Mouse (Mus musculus) forebrain, embryonic 13.5 days (tissue): Measurements from ENCODE around the gene Ccdc117. TPM values are rescaled to one million over a fixed set of nuclear protein-coding genes. Genes with fewer than 3 reads are reported as not detected.

Experiments
- ATAC-seq: fragments of 200-750 bp; cut with Nextera tagmentation; 2 replicates; pipeline ENCODE4 v1.8.0; 2017
- H3K27ac ChIP-seq: fragments of 300-500 bp; sonication (generic); 2 replicates; pipeline ENCODE4 v1.5.1; 2015; ENCODE audit warnings: inconsistent platforms, mild to moderate bottlenecking, moderate library complexity
- H3K27me3 ChIP-seq: fragments of 300-500 bp; sonication (generic); 2 replicates; pipeline ENCODE4 v1.6.1; 2015; ENCODE audit warnings: mild to moderate bottlenecking, inconsistent platforms
- H3K36me3 ChIP-seq: fragments of 300-500 bp; sonication (generic); 2 replicates; pipeline ENCODE4 v1.6.1; 2015; ENCODE audit warnings: mild to moderate bottlenecking, inconsistent platforms; ENCODE audit not compliant: poor library complexity, severe bottlenecking
- H3K4me1 ChIP-seq: fragments of 300-500 bp; sonication (generic); 2 replicates; pipeline ENCODE4 v1.6.1; 2015; ENCODE audit warnings: inconsistent platforms
- H3K4me2 ChIP-seq: fragments of 300-500 bp; sonication (generic); 2 replicates; pipeline ENCODE4 v1.6.1; 2015; ENCODE audit warnings: inconsistent platforms, mild to moderate bottlenecking, moderate library complexity
- H3K4me3 ChIP-seq: fragments of 300-500 bp; sonication (generic); 2 replicates; pipeline ENCODE4 v1.5.1; 2015; ENCODE audit warnings: mild to moderate bottlenecking, inconsistent platforms
- H3K9ac ChIP-seq: fragments of 300-500 bp; sonication (generic); 2 replicates; pipeline ENCODE4 v1.6.1; 2015; ENCODE audit warnings: mild to moderate bottlenecking, inconsistent platforms
- H3K9me3 ChIP-seq: fragments of 300-500 bp; sonication (generic); replicated peaks from 2 replicates; pipeline ENCODE4 v1.6.1; 2016; ENCODE audit warnings: inconsistent platforms
- WGBS: fragments of 180-500 bp; shearing (Covaris S2); methylation state at CpG from one replicate; pipeline ENCODE4 v1.1.7; 2015; 5-methylcytosine and 5-hydroxymethylcytosine counted together
- polyA plus RNA-seq: library from polyadenylated mRNA; unstranded; fragments of >200 nt; fragmentation: Nextera tagmentation; extraction: Ambion mirVana; gene quantifications from 2 replicates; pipeline ENCODE4 v1.2.1, GENCODE M21; 2015

Gene Ccdc117
- polyA plus RNA-seq, 1 experiment from 2014 or later = 15.1 TPM

DNA sequence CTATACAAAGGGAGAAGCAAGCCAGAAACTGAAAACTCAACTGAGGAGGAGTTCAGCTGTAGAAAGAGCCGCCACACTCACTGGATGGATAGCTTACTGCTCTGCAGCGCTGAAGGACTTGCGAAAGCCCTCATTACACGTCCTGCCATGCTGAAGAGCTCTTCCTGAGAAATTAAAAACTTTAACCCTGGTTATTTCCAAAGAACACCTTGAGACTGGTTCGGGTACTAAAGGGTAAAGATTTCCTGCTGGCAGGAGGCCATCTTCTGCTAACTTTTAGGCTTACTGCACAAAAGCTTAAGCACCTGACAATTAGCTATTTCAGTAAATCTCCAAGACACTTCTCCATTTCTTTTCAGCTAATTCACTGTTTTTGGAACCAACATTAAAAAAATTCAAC is 11.8 kb downstream of the Ccdc117 start:
- Histone ChIP-seq H3K27me3 (no peaks in the 10 kb centered on the region), H3K4me3 (no peak overlapping the region), H3K9ac (no peak overlapping the region), H3K9me3 (no peaks in the 10 kb centered on the region), H3K4me2 (no peak overlapping the region), H3K27ac (no peak overlapping the region), H3K36me3 (peaks cover 93% of the 10 kb centered on the region), H3K4me1 (no peaks in the 10 kb centered on the region)
- 73% methylated on average over 5 of the region's 5 CpGs for WGBS
- no peak for ATAC-seq

GRCm38 (mm10) chr11:5528841-5529240 is 13.1 kb downstream of the Ccdc117 start:
- H3K4me1 ChIP-seq = no peaks in the 10 kb centered on the region
- H3K9ac ChIP-seq = no peak overlapping the region
- H3K4me3 ChIP-seq = no peak overlapping the region
- peaks cover 93% of the 10 kb centered on the region for H3K36me3 ChIP-seq
- H3K9me3 ChIP-seq = no peaks in the 10 kb centered on the region
- no peaks in the 10 kb centered on the region for H3K27me3 ChIP-seq
- 67% methylated on average over 5 of the region's 5 CpGs for WGBS
- ATAC-seq = no peak
- H3K4me2 ChIP-seq = no peak overlapping the region
- H3K27ac ChIP-seq = no peak overlapping the region

GRCm38 (mm10) chr11:5527865-5528523 is 14.0 kb downstream of the Ccdc117 start:
- no peak overlapping the region for H3K9ac ChIP-seq
- 81% methylated on average over 5 of the region's 5 CpGs for WGBS
- no peak overlapping the region for H3K4me2 ChIP-seq
- H3K4me3 ChIP-seq = no peak overlapping the region
- H3K27me3 ChIP-seq = no peaks in the 10 kb centered on the region
- peaks cover 3% of the 10 kb centered on the region; the same call in 1 of the 2 replicates for H3K4me1 ChIP-seq
- no peak for ATAC-seq
- no peak overlapping the region for H3K27ac ChIP-seq
- peaks cover 93% of the 10 kb centered on the region for H3K36me3 ChIP-seq
- no peaks in the 10 kb centered on the region for H3K9me3 ChIP-seq

DNA sequence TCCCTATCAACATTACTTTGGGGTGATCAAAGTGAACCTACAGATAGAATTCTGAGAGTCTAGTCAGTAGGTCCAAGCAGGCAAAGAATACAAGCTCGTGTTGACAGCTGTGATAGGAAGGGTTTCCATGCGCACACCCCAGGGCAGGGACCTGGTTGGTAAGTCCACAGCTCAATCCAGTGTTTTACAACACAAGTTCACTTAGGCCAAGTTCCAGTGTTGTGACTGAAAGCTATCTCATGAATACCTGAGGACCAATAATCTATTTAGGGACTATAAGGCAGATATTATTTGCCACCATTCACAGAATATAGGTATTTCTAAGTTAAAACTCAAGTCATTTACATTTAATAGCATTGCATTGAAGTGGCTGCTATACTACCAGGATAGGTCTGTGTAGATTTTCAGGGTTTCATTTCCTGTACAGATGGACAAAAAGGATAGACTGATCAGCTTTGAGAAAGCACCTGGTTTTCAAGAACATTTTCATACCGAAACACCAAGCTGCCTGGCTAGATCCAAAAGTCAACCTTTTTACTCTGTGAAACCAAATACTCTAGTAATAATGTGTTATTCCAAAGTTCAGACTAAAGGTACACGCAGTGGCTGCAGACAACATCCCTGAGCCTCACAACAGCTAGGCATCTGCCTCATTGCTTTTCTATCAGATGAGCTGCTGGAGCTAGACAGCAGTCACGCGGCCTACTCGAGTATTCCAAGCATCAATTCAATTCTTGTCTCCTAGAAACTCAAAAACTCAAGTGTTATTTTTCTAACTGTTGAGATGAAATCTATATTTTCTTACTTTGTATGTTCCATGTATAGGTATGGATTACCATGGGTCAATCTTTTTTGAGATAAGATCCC is 15.2 kb downstream of the Ccdc117 start:
- H3K4me2 ChIP-seq = no peak overlapping the region
- ATAC-seq = no peak

GRCm38 (mm10) chr11:5525418-5525817 is 16.6 kb downstream of the Ccdc117 start:
- ATAC-seq = no peak
- H3K9me3 ChIP-seq = no peaks in the 10 kb centered on the region
- peaks cover 17% of the 10 kb centered on the region for H3K4me1 ChIP-seq
- peaks cover 70% of the 10 kb centered on the region for H3K36me3 ChIP-seq
- no peak overlapping the region for H3K4me2 ChIP-seq
- WGBS = 88% methylated on average over 4 of the region's 4 CpGs
- H3K4me3 ChIP-seq = no peak overlapping the region
- H3K9ac ChIP-seq = no peak overlapping the region
- H3K27me3 ChIP-seq = no peaks in the 10 kb centered on the region
- H3K27ac ChIP-seq = no peak overlapping the region

More for the DNA sequence above, 15.2 kb downstream of the Ccdc117 start:
- Histone ChIP-seq H3K9me3 (no peaks in the 10 kb centered on the region), H3K36me3 (peaks cover 83% of the 10 kb centered on the region), H3K27me3 (no peaks in the 10 kb centered on the region), H3K9ac (no peak overlapping the region), H3K27ac (no peak overlapping the region), H3K4me1 (peaks cover 15% of the 10 kb centered on the region), H3K4me3 (no peak overlapping the region)
- 93% methylated on average over 7 of the region's 7 CpGs for WGBS

DNA sequence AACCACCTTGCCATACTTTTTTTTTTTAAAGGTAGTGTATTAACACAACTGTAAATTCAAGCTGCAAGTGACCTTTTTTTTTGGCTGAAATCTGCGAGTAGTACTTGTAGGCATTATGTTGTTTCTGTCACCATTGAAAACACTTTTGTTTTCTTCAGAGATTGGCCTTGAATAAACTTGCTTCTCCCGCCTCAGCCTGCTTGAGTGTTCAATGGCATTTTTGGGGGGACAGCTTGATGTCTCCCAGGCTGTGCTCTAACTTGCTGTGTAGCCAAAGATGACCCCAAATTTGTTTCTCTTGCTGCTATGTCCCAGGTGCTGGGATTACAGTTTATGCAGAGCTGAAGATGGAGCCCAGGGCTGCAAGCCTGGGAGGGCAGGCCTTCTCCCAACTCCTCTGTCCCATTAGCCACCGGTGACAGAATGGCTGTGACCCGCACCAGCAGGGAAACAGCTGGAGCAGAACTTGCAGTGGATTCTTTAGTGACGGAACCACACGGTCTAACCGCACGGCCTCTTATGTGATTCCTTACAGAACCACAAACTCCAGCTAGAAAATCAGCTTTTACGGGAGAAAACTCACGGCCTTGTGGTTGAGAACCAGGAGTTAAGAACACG is 19.1 kb downstream of the Ccdc117 start:
- Histone ChIP-seq H3K36me3 (peaks cover 49% of the 10 kb centered on the region), H3K4me2 (peak overlapping the region; percentile 76), H3K9ac (peak overlapping the region; percentile 95; the same call in 1 of the 2 replicates), H3K27me3 (no peaks in the 10 kb centered on the region), H3K4me3 (0 out of 2 replicates have a peak overlapping the region, but pooled peaks have one; percentile 86), H3K4me1 (peaks cover 22% of the 10 kb centered on the region), H3K9me3 (no peaks in the 10 kb centered on the region), H3K27ac (no peak overlapping the region)
- WGBS = 90% methylated on average over 11 of the region's 11 CpGs
- no peak for ATAC-seq

GRCm38 (mm10) chr11:5521516-5522291 is 20.3 kb downstream of the Ccdc117 start:
- H3K4me1 ChIP-seq = peaks cover 22% of the 10 kb centered on the region

GRCm38 (mm10) chr11:5521266-5521515 is 20.8 kb downstream of the Ccdc117 start:
- Histone ChIP-seq H3K27me3 (no peaks in the 10 kb centered on the region), H3K4me3 (peak overlapping the region; percentile 86), H3K27ac (peak overlapping the region; percentile 76), H3K9ac (peak overlapping the region; percentile 95), H3K36me3 (peaks cover 35% of the 10 kb centered on the region), H3K4me2 (peak overlapping the region; percentile 76), H3K9me3 (no peaks in the 10 kb centered on the region), H3K4me1 (peaks cover 22% of the 10 kb centered on the region)
- peak; percentile 52; the same call in 1 of the 2 replicates for ATAC-seq
- WGBS = 0% methylated on average over 13 of the region's 13 CpGs

More at GRCm38 (mm10) chr11:5521516-5522291, 20.3 kb downstream of the Ccdc117 start:
- under 1% methylated on average over 34 of the region's 34 CpGs for WGBS
- ATAC-seq = peak; percentile 11
- peak overlapping the region; percentile 95 for H3K9ac ChIP-seq
- H3K4me2 ChIP-seq = peak overlapping the region; percentile 76
- peak overlapping the region; percentile 76 for H3K27ac ChIP-seq
- H3K36me3 ChIP-seq = peaks cover 40% of the 10 kb centered on the region
- peak overlapping the region; percentile 86 for H3K4me3 ChIP-seq
- H3K9me3 ChIP-seq = no peaks in the 10 kb centered on the region
- H3K27me3 ChIP-seq = no peaks in the 10 kb centered on the region

DNA sequence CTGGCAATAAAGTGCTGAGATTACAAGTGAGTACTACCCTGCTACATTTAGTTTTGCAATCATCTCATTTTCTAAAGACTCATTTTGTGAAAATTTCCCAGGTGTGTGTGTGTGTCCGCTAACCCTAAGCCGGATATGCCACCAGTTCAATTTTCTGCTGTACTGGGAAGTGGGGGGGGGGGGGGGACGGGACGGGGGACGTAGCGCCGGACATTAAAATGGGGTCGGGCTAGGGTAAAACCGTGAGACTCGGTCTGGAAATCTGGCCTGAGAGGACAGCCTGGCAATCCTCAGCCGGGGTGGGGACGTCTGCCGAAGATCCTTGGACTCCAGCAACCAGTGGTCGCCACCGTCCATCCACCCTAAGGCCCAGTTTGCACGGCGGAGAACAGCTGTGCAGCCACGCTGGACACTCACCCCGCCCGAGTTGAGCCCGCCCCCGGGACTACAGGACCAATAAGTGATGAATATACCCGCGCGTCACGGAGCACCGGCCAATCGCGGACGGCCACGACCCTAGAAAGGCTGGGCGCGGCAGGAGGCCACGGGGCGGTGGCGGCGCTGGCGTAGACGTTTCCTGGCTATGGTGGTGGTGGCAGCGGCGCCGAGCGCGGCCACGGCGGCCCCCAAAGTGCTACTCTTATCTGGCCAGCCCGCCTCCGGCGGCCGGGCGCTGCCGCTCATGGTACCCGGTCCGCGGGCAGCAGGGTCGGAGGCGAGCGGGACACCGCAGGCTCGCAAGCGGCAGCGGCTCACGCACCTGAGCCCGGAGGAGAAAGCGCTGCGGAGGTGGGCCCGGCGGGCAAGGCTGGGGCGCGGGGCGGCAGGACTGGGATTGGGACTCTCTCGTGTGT is 21.3 kb downstream of the Ccdc117 start, which contains the start of gene Xbp1:
Gene Xbp1 (plus strand): TSS at position 248 of the 854 bp plus-strand sequence.
- peaks cover 29% of the 10 kb centered on the region for H3K36me3 ChIP-seq
- peak within 1 kb of the TSS; percentile 95 for H3K9ac ChIP-seq
- WGBS = under 1% methylated on average over 72 of the region's 72 CpGs

GRCm38 (mm10) chr11:5519681-5520080 is 22.3 kb downstream of the Ccdc117 start:
- Histone ChIP-seq H3K4me2 (no peak overlapping the region), H3K27ac (no peak overlapping the region), H3K9ac (0 out of 2 replicates have a peak overlapping the region, but pooled peaks have one; percentile 16), H3K36me3 (peaks cover 20% of the 10 kb centered on the region), H3K27me3 (no peaks in the 10 kb centered on the region), H3K9me3 (no peaks in the 10 kb centered on the region), H3K4me3 (no peak overlapping the region), H3K4me1 (peaks cover 22% of the 10 kb centered on the region)
- ATAC-seq = no peak
- 78% methylated on average over 3 of the region's 3 CpGs for WGBS

More for the DNA sequence above, 21.3 kb downstream of the Ccdc117 start, which contains the start of gene Xbp1:
- Histone ChIP-seq H3K27me3 (no peaks in the 10 kb centered on the region), H3K27ac (peak within 1 kb of the TSS; percentile 76), H3K4me2 (peak within 1 kb of the TSS; percentile 76), H3K9me3 (no peaks in the 10 kb centered on the region), H3K4me3 (peak within 1 kb of the TSS; percentile 86), H3K4me1 (peaks cover 22% of the 10 kb centered on the region)
- ATAC-seq = peak; percentile 99

GRCm38 (mm10) chr11:5517346-5517745 is 24.6 kb downstream of the Ccdc117 start:
- Histone ChIP-seq H3K27ac (no peak overlapping the region), H3K9me3 (no peaks in the 10 kb centered on the region), H3K27me3 (no peaks in the 10 kb centered on the region), H3K9ac (no peak overlapping the region), H3K4me3 (no peak overlapping the region), H3K4me2 (no peak overlapping the region), H3K4me1 (peaks cover 12% of the 10 kb centered on the region), H3K36me3 (no peaks in the 10 kb centered on the region)
- no peak for ATAC-seq
- WGBS = 89% methylated on average over 6 of the region's 6 CpGs
